Mouse (Mus musculus) heart, adult 2 months (tissue): ENCODE data around the gene Pacsin2. TPM values are rescaled to one million over a fixed set of nuclear protein-coding genes. Genes with fewer than 3 reads are reported as not detected.

Experiments used
- DNase-seq, 2 experiments: peaks; one replicate each; pipeline ENCODE4 v3.0.0; 2021
- H3K27ac ChIP-seq: fragments of 200-600 bp; 2 replicates; pipeline ENCODE4 v1.8.1; 2022
- H3K27me3 ChIP-seq: fragments of 200-500 bp; 2 replicates; pipeline ENCODE4 v1.6.1; 2012; ENCODE audit warnings: mild to moderate bottlenecking, low read length, inconsistent platforms, mixed read lengths; ENCODE audit not compliant: control insufficient read depth, insufficient read depth
- H3K36me3 ChIP-seq: fragments of 200-500 bp; 2 replicates; pipeline ENCODE4 v1.6.1; 2012; ENCODE audit warnings: low read length, inconsistent platforms; ENCODE audit not compliant: control insufficient read depth, insufficient read depth
- H3K4me1 ChIP-seq: fragments of 200-500 bp; 2 replicates; pipeline ENCODE4 v1.6.1; 2011; ENCODE audit warnings: low read length; ENCODE audit not compliant: control insufficient read depth, insufficient read depth
- H3K4me3 ChIP-seq: fragments of 200-600 bp; 2 replicates; pipeline ENCODE4 v1.8.1; 2022
- H3K79me2 ChIP-seq: fragments of 200-500 bp; replicated peaks from 2 replicates; pipeline ENCODE4 v1.6.1; 2012; ENCODE audit warnings: mild to moderate bottlenecking, inconsistent platforms, low read length, moderate library complexity, mixed read lengths; ENCODE audit not compliant: control insufficient read depth, insufficient read depth
- H3K9ac ChIP-seq: fragments of 200-500 bp; 2 replicates; pipeline ENCODE4 v1.6.1; 2012; ENCODE audit warnings: low read depth, mild to moderate bottlenecking, control low read depth, inconsistent platforms, low read length, mixed read lengths
- CTCF ChIP-seq: fragments of 200-600 bp; IDR thresholded peaks from 2 replicates; pipeline ENCODE4 v1.8.1; 2022; ENCODE audit warnings: antibody characterized with exemption, mild to moderate bottlenecking, moderate library complexity
- EP300 ChIP-seq: fragments of 200-500 bp; IDR thresholded peaks from 2 replicates; pipeline ENCODE4 v1.6.1; 2011; ENCODE audit warnings: low read depth, low read length, control low read depth; ENCODE audit not compliant: insufficient read depth
- POLR2A ChIP-seq: fragments of 200-500 bp; IDR thresholded peaks from 2 replicates; pipeline ENCODE4 v1.6.1; 2011; ENCODE audit warnings: mild to moderate bottlenecking, low read depth, low read length, control low read depth; ENCODE audit not compliant: insufficient read depth
- WGBS: fragments of 180-500 bp; shearing (Covaris S2); methylation state at CpG from one replicate; pipeline ENCODE4 v1.1.7; 2018; 5-methylcytosine and 5-hydroxymethylcytosine counted together
- intact Hi-C: fragments of 180-260 bp; cut with DNase I; formaldehyde crosslinking; loops from one replicate; pipeline ENCODE4 v1.15.1; 2025
- polyA plus RNA-seq: library from polyadenylated mRNA; depleted of rRNA; stranded (reverse); fragments of >200 nt; gene quantifications from 2 replicates; pipeline ENCODE4 v1.2.3, GENCODE M21; 2012
- total RNA-seq, 2 experiments: library from RNA; stranded (reverse); gene quantifications; 2 replicates each; pipeline ENCODE4 v1.2.3; 2021

Gene Pacsin2
- total and polyA plus RNA-seq, 3 experiments = 111 to 246 (median 200) TPM

DNA sequence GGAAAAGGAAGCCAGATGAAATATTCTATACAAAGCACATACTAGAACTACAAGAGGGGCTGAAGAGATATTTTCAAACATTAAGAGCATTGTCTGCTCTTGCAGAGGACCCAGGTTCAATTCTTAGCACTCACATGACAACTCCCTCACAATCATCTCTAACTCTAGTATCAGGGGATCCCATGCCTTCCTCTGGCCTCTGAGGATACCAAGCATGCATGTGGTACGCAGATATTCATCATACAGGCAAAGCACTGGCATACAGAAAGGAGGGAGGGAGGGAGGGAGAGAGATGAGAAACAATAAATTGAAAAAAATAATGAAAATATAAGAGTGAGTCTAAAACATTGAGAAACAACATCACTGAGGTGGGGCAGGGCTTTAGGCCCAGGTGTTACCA, 35.8 kb downstream of the Pacsin2 start:
- TF ChIP-seq EP300 = no peak
- TF ChIP-seq POLR2A = no peak
- no peak for TF ChIP-seq CTCF
- DNase-seq = no peak
- WGBS = 80% methylated on average over 1 of the region's 1 CpGs
- H3K4me3 ChIP-seq = no peak overlapping the region
- intact Hi-C loops = no loop called here
- peak overlapping the region; percentile 55 for H3K27ac ChIP-seq
- peaks cover 35% of the 10 kb centered on the region for H3K36me3 ChIP-seq
- no peak overlapping the region for H3K9ac ChIP-seq
- peaks cover 48% of the 10 kb centered on the region for H3K4me1 ChIP-seq
- H3K27me3 ChIP-seq = no peaks in the 10 kb centered on the region
- no peaks in the 10 kb centered on the region for H3K79me2 ChIP-seq

DNA sequence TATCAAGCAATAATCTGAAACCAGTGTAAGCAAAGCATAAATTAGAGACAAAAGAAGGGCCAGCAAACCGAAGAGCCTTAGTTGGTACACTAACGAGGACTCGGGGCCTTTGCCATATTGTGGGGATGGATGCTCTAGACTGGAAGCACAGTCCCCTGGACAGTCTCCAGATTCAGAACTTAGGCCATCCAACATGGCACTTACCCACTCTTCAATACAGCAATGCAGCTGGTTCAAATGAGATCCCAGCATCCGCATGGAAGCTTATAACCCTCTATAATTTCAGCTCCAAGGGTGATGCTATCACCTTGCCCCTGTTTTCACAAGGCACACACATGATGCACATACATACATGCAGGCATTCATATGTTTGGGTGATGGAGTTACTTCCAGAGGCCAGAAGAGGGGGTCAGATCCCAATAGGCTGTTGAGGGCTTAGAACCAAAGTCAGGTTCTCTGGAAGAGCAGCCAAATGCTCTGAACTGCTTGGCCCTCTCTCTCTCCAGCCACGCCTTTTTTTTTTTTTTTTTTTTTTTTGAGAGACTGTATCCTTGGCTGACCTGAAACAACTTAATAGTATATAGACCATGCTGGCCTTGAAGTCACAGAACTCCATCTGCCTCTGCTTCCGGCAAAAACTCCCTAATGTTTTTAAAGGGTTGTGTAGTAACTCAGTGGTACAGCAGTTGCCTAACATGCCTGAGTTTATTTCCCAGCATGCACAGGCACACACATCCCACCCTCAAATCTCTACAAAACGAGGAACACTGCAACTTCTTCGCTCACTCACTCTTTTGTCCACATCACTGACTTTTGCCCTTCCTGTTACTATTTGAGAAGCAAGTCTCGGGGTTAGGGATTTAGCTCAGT, 36.9 kb downstream of the Pacsin2 start:
- peaks cover 48% of the 10 kb centered on the region for H3K4me1 ChIP-seq
- peaks cover 34% of the 10 kb centered on the region for H3K36me3 ChIP-seq
- H3K27ac ChIP-seq = peak overlapping the region; percentile 43
- intact Hi-C loops = no loop called here
- H3K27me3 ChIP-seq = no peaks in the 10 kb centered on the region
- no peak for TF ChIP-seq POLR2A
- TF ChIP-seq EP300 = no peak
- TF ChIP-seq CTCF = peak; percentile 58
- no peaks in the 10 kb centered on the region for H3K79me2 ChIP-seq
- no peak for DNase-seq
- H3K4me3 ChIP-seq = no peak overlapping the region
- H3K9ac ChIP-seq = no peak overlapping the region
- WGBS = 46% methylated on average over 9 of the region's 9 CpGs

DNA sequence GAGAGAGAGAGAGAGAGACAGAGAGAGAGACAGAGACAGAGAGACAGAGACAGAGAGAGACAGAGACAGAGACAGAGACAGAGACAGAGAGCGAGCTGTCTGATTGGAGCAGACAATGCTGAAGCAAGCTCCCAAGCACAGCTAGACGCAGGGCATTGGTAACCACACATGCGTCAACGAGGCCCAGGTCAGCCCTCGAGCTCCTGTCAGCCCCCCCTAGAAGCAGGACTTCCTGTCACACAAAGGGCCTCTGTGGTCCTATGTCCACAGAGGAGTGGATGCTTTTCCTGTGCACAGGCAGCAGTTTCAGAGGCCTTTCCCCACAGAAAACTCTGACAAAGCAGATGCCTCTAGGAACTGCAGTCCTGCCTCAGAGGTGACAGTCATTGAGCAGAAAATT, 38.6 kb downstream of the Pacsin2 start:
- peak overlapping the region; percentile 66 for H3K27ac ChIP-seq
- peaks cover 38% of the 10 kb centered on the region for H3K36me3 ChIP-seq
- H3K9ac ChIP-seq = no peak overlapping the region
- H3K4me3 ChIP-seq = no peak overlapping the region
- H3K79me2 ChIP-seq = no peaks in the 10 kb centered on the region
- peak; percentile 60 for DNase-seq
- peaks cover 48% of the 10 kb centered on the region for H3K4me1 ChIP-seq
- TF ChIP-seq POLR2A (no peak), CTCF (no peak), EP300 (no peak)
- no peaks in the 10 kb centered on the region for H3K27me3 ChIP-seq
- 13% methylated on average over 5 of the region's 5 CpGs for WGBS
- intact Hi-C loops = no loop called here

DNA sequence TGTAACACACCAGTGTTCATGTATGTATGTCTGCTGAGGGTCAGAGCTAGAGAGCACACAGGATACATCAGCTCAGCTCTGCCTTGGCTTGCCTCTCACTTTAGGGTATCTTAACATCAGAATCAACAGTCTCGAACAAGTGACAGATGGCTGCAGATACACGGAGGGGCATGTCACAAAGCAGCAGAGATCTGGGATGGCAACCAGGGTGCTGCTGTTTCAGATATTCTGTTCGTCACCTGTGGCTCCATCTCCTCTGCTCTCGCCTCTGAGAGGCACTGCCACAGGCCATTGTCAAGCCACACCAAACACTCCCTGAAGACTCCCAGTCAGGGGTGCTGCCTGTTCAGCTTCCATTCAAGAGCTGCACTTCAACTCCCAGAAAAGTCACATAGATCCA, 39.1 kb downstream of the Pacsin2 start:
- peak overlapping the region; percentile 66; the same call in 1 of the 2 replicates for H3K27ac ChIP-seq
- peaks cover 38% of the 10 kb centered on the region for H3K36me3 ChIP-seq
- H3K9ac ChIP-seq = no peak overlapping the region
- no peaks in the 10 kb centered on the region for H3K27me3 ChIP-seq
- intact Hi-C loops = no loop called here
- H3K79me2 ChIP-seq = no peaks in the 10 kb centered on the region
- WGBS = 52% methylated on average over 4 of the region's 4 CpGs
- H3K4me3 ChIP-seq = no peak overlapping the region
- DNase-seq = peak in 1 of 2 experiments; percentile 35
- H3K4me1 ChIP-seq = peaks cover 48% of the 10 kb centered on the region
- no peak for TF ChIP-seq CTCF
- no peak for TF ChIP-seq POLR2A
- TF ChIP-seq EP300 = no peak

DNA sequence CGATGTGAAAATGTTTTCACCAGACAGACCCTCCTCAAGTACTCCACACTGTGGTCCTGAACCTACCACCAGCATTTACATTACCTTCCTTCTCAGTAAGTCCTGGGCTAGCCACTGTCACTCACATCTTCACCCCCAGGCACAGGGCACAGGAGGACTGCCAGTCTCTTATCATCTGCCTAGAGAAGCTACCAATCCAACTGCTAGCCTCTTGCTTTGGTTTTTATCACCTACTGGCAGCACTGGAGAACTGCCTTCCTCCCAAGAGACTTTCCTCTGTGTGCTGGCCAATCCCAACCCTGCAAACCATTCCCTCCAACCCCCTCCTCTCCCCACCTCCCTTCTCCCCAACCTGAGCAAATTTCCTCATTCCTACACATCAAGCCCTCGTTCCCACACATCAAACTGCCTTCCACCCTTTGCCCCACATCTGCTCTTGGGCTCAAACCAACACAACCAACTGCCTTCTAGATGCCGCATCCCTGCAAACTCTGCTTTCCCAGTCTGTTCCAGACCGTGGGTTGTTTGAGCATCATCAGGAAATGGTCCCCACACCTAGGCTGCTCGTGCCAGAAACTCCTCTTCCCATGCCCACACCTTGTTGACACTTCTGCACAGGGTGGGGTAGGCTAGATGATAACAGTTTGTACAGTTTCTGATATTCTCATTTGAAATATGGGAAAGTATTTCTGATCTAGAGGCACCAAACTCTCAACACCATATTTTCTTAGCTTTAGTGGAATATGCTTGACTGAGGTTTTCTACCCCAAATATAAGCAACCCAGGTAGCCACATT, 40.6 kb downstream of the Pacsin2 start:
- intact Hi-C loops = no loop called here
- peak in 1 of 2 experiments; percentile 32 for DNase-seq
- no peak overlapping the region for H3K4me3 ChIP-seq
- 29% methylated on average over 5 of the region's 5 CpGs for WGBS
- no peak for TF ChIP-seq POLR2A
- 0 out of 2 replicates have a peak, but pooled peaks have one; percentile 39 for TF ChIP-seq EP300
- peak; percentile 60 for TF ChIP-seq CTCF
- H3K36me3 ChIP-seq = peaks cover 41% of the 10 kb centered on the region
- H3K9ac ChIP-seq = no peak overlapping the region
- no peaks in the 10 kb centered on the region for H3K27me3 ChIP-seq
- H3K4me1 ChIP-seq = peaks cover 50% of the 10 kb centered on the region
- H3K27ac ChIP-seq = peak overlapping the region; percentile 78
- H3K79me2 ChIP-seq = no peaks in the 10 kb centered on the region; the same call in 1 of the 2 replicates
